Mouse (Mus musculus): ENCODE results near the gene Trim38.

- TF ChIP-seq TAL1 (IDR thresholded peaks at IDR 0.05; ENCODE audit: low read length) (no peak), GATA1 (IDR thresholded peaks at IDR 0.05; ENCODE audit: low read length) (no peak)
Observed at GRCm38 (mm10) chr13:23739069-23739921, 30.4 kb upstream of the Trim38 start.

Data from erythroblast, embryonic 14.5 days (primary cell).